Mouse (Mus musculus) layer of hippocampus, postnatal 36 days (tissue): Measurements from ENCODE around the gene Zbtb20. TPM values are rescaled to one million over a fixed set of nuclear protein-coding genes. Genes with fewer than 3 reads are reported as not detected.

ENCODE experiments used
- DNase-seq, 2 experiments: peaks; one replicate each; pipeline ENCODE4 v3.0.0; 2022
- total RNA-seq, 2 experiments: library from RNA; stranded (reverse); gene quantifications; 2 replicates each; pipeline ENCODE4 v1.2.3; 2021

The Zbtb20 gene
- total RNA-seq, 2 experiments from 2014 or later: 304 to 382 TPM

DNA sequence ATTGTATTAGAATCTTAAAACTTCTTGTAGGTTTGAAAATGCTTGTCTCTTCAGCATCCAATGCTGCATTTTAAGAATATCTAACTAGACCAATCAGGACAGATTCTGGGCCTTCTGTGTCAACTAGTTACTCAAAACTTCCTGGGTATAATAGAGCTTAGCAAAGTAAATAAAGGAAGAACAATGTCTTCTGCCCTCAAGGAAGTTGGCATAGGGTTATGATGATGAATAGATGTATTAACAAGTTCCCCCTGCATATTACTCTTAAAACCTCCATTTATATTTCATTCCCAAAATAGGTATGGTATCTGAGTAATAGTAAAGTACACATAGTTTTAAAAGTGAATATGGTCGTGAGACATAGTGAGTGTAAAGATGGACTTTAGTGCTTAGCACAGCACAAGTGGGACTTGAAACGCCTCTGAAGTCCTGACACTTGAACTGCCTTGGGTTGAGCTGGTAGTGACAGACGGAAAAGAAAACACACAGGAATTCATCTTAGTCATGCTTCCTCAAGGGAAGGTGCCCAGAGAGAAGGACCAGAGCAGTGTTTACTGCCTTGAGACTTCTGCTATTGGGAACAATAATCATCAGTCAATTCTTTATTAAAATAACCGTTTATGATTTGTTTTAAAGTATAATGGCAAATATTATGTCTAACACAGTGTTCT is 341.8 kb downstream of the Zbtb20 start:
- DNase-seq: no peak

DNA sequence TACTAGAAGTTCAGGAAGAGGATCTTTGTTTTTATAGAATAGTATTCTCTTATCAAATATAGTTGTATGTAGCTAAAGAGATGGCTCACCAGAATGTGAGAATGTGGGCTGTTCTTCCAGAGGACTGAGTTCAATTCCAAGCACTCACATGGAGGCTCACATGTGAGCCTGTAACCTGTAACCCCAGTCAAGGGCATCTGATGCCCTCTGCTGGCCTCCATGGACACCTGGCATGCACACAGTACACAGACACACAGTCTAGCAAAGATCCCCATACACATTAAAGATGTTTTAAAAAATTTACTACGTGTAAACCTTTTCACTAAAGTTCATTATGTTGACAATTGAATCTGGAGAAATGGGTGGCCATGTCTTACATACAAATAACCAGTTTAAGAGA is 343.7 kb downstream of the Zbtb20 start:
- DNase-seq: no peak

DNA sequence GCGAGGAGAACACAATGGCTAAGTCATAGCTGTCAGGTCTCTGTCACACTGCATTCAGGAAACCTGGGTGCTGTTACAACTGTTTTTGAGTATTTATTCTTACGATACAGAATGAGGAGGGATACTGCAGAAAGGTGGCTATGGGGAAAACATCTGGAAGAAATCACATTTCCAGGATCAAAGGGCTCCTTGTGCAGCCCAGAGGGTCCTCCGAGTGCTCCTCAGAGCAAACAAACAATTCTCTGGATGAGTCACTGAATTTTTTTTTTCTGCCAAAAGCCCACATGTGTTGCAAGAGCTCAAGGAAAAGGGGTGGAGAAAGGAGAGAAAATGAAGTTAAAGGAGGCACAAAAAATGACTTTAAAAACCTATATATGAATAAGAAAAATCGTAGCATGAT is 345.6 kb downstream of the Zbtb20 start:
- no peak for DNase-seq

DNA sequence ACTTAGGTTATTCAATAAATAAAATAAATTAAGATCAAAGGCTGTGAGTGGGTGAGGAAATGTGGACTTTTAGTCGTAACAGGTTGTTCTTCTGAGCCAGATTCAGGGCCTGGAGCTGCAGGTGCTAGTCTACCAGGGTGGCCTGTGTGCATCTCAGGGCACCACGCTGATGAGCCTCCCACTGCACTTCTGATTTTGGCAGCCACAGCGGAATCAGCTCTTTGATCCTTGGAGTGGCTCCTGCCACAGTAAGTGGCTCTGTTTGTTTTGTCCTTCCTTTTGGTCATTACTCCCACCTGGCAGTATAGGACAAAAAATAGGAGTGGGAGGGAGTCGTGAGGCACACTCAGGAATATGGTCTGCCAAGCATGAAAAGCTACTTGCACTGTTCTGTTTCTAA is 354.6 kb downstream of the Zbtb20 start:
- DNase-seq: no peak

DNA sequence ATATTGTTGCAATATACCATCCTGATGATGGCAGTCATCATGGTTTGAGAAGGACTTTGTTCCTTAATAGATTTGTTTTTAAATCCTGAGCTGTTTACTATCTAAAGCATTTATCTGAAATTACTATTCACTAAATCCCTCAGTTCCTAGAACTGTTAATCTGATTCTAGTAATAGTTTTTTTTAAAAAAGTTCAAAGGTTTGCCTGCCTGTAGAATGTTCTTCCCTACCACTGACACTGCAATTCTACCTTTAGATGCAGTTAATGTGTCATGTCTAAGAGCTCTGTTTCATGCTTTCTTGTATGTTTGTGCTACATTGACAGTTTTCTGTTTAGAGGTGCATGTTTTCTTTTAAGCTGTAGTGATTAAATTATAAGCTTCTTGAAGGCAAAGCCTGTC is 358.6 kb downstream of the Zbtb20 start:
- DNase-seq: no peak

DNA sequence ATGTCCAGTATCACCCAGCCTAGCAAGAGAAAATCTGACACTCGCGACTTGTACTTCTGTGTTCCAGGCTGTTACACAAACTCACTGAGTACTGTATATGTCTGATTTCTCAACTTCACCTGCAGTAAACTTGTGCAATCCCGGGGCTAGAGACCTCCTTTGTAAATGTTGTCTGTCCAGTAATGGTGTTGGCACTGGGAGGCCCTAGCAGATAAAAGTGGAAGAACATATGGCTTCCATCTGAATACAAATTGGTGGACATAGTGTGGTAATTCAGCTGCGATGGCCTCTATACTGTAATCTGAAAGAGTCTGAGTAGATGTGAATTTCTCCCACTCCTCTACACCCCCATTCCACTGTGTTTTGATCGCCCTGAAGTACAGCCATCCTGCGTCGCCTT is 359.6 kb downstream of the Zbtb20 start:
- no peak for DNase-seq

DNA sequence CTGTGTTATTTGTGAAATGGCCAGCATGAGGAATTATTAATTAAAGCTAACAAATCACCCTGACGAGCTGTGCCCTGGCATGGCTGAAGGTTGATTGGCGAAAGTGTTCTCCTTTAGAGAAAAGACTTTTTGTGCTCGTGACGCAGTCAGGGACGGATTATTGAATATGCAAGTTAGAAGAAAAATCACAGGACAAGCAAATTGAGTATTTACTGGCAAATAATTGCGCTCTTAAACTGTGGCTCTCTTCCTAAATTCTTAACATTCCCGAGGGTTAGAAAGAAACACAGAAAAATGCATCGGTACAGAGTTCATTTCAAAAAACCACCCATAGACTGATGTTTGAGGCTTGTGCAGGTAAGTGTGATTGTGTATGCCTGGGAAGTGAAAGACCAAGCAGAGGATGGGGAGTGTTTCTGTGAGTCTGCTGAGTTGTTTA is 360.1 kb downstream of the Zbtb20 start:
- no peak for DNase-seq

DNA sequence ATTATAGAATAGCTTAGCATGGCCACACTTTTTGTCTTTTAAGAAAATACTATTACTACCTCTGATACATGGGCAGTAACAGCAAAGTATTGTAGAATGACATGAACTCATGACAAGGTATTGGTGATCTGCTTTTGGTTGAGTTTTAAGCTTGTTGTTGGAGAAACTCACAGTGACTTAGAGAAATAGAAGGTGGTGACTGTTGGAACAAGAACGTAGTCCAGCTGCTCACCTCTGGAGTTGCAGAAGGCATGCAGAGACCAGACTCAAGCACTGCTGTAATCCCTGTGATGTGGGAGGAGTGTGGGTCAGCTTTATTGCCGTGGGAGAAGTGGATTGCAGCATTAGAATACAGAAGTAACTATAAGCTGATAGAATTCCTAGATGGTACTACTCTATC is 361.9 kb downstream of the Zbtb20 start:
- no peak for DNase-seq

DNA sequence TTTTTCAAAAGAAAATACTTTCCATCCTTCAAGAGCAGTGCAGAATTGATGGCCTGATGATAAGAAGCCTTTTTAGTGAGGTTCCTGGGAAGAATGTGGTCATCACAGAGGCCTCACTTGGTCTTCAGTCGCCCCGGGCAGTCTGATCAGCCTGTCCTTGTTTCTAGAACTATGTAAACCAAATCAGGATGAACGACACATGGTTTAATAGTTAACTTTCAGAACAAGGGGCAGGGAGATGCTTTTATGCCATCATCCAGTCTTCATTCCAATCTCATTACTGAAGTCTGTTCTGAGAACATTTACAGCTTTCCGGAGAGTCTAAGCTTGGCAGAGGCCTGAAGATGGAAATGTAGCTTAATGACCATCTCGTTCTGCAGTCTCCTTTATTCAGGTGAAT is 371.3 kb downstream of the Zbtb20 start:
- DNase-seq: no peak

DNA sequence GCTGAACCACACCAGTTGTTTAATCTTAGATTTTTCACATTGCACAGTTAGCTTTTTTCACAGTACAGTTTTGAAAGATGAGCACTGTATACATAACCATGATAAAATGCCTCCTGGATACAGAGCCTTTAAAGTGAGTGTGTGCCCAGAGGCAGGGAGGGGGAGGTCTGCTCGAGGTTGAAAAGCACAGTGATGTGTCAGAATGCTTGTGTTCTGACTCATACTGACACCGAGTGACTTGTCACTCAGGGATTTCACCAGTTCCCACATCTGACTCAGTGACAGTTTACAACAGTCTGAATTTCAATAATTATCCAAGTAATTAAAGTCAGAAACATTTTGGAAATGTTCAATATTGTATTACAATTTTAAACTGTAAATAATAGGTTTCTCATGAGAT is 377.4 kb downstream of the Zbtb20 start:
- no peak for DNase-seq

DNA sequence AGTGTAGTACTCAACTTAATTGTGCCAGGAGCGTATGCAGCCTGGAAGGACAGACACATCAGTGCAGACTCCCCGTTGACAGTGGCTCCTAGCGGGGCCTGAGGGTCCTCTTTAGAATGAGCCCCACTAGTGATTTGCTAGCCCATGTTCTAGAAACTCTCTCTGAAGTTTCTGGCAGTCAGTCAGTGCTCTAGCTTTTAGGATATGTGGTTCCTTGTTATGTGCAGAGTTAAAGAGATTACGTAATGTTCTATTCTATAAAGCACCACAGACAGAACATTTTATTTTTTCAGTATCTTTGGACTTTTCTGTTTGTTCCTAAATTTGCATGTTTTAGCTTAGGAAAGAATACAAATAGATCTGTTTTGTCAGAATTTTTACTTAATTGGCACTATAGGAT is 378.1 kb downstream of the Zbtb20 start:
- peak in 1 of 2 experiments; percentile 16 for DNase-seq

DNA sequence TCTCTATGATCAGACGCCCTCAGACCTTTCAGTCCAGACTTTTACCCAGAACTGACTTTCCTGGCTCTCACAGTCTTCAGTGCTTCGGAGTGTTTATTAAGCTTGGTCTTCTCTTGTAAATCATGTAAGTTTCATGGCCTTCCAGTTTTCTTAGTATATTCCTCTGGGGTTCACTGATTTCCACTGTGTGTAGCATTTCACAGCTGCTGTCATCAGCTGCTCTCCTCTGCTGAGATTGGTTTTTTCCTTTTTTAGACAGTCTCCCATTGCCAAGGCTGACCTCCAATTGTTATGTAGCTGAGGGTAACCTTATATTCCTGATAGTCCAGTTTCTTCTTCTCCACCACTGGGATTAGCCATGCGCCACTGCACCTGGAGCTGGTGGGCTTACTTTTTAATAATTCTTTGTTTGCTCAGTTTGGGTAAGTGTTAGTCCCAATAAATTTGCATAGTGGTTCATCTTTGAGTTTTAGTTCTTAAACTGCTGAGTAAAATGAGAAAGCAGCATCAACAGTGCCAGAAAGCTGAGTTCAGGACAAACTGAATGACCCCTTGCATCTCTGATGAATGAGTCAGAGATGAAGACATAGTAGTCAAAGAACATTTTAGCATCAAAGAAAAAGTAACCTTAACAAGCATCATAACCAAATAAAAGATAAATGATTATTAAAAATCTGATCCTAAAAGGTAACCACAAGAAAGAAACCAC is 380.7 kb downstream of the Zbtb20 start:
- DNase-seq: no peak

DNA sequence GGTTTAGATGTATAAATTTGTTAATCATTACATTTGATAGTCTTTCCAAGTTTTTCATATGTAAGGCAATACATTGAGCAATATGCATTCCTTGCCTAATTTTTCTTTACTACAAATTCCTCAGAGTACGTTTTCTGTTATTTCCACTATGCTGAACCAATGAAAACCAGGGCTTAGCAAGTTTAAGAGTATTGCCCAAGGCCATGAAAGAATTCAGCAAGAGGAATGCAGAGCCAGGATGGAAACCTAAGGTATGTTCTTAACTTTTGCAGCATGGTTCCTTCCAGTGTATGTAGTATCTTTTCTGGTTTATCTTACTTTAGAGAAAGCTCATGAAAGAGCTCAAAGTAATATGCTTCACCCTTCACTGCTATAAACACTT is 381.2 kb downstream of the Zbtb20 start:
- no peak for DNase-seq

DNA sequence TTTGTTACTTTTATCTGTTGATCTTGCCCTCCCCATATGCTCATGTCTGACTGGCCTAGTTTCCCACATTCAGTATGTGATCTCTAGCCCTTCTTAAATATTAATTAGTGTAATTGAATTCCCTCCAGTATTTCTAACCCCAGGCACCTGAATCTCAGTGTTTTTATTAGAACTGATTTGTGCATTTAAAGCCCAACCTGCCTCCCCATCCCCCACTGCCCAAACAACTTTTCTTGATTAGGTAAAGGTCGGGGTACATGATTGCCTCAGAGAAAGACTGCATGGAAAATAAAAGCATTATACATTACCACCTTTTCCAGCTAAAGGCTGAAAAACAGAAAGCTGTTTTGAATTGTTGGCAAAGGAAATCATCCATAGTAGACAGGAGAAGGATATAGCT is 383.8 kb downstream of the Zbtb20 start:
- DNase-seq: no peak

DNA sequence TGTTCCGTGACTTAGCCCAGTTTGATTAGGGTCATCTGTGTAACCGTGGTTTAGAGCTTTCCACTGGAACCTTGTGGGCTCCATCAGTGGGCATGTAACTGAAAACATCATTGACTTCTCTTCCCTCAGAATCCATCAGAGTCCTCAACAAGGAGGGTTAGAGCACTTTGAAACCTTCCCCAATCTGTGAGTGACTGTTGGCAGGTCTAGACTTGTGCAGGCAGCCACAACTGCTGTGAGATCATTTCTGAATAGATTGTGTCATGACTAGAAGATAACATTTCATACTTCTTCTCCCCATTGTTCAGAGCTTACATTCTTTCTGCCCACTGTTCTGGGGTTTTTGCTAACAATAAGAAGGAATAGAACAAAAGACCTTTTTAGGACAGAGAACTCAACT is 385.2 kb downstream of the Zbtb20 start:
- DNase-seq: no peak

DNA sequence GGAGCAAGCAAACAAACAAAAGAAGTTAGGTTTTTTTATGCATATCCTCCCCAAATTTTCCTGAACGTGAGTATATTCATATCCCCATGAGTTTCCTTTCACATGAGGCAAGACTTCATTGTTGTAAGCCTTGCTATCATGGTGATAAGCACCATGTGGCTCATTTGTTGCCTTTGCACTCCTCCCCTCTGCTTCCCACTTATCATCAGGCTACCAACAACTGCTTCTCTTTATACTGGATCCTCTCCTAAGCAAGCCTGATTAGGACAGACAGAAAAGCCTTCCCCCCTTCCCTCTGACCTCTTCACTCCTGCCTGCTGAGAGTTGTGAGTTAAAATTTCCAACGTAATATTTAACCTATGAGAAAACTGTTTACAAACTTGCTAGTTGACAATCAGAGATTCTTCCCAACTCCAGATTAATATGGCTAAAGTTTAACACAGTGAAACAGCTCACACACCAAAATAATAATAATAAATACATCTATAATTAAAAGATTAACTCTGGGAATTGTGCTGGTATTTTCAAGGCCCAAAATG is 398.4 kb downstream of the Zbtb20 start:
- no peak for DNase-seq

DNA sequence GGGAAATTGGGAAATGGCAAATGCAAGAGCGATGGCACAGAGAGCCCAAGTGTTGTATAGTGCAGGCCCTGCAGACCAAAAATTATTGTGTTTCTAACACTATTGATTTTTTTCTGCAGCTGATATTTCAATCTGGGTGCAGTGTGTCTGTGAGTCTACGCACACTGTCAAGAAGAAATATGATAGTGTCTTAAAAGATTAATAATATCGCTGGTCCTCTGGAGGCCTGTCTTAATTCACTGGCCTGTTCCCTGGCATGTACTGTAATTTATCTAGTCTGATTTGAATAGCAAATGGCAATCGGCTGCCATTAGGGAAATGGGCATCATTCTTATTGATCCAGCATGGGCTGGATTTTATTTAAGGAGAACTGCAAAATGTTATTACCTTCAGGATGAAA is 401.1 kb downstream of the Zbtb20 start:
- DNase-seq: no peak

DNA sequence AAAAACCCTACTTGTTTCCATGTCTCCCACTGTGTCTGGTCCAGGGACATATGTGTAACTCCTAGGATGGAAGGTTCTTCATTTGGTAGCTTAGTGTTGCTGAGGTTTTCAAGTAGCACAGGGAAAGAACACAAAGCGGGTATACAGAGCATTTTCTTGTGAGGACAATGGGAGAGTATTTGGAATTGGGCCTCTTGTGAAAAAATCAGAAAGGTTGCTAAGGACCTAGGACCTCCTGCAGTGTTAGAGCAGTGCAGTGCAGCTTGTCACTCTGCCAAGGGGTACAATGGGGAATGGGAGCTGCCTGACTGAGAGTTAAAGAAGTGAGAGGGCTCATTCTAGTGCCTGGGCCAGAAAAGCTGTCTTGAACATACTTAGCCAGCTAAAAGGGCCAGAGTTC is 410.6 kb downstream of the Zbtb20 start:
- no peak for DNase-seq

DNA sequence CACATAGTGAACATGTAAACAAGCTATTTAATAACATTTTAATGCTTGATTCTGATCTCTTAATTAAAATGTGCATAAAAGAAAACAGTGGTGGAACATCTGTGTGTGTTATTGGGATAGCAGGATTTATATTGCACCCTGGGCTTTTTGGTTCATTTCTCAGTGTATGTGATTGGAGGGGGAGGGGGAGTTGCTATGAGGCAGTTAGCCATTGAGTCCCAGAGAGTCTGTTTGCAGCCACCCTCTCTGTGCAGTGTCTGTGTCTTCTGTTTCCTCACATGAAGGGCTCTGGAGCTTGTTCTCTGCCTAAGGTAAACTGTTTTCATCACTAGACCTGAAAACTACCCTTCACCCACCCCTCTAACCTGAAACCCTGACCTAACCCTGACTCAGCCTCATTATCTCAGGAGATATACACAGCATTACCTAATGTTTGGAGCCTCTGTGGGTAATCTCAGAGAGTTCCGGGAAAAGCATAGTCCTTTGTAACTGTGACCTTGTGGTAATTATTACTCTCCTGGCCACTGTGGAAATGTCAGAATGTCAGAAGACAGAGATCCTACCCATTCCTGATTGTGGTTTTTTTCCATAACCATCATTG is 411.2 kb downstream of the Zbtb20 start:
- no peak for DNase-seq

DNA sequence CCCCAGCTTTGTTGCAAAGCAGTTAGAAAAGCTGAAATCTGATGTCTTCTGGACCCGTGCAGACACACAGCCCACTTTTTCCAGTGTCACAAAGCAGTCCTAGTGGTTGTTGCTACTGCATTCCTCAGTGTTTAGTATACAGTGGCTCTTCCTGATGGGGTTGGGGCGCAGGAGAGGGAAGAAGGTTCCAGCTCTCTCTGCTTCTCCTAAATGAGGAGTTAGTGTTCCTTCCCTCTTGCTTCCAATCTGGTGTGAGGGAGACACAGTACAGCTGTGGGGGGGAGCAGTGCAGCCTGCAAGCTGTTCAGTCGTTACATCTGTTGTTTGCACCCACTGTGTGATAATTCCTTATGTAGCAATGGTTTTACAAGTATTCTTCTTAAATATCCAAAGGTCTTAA is 415.7 kb downstream of the Zbtb20 start:
- peak in 1 of 2 experiments; percentile 39 for DNase-seq

DNA sequence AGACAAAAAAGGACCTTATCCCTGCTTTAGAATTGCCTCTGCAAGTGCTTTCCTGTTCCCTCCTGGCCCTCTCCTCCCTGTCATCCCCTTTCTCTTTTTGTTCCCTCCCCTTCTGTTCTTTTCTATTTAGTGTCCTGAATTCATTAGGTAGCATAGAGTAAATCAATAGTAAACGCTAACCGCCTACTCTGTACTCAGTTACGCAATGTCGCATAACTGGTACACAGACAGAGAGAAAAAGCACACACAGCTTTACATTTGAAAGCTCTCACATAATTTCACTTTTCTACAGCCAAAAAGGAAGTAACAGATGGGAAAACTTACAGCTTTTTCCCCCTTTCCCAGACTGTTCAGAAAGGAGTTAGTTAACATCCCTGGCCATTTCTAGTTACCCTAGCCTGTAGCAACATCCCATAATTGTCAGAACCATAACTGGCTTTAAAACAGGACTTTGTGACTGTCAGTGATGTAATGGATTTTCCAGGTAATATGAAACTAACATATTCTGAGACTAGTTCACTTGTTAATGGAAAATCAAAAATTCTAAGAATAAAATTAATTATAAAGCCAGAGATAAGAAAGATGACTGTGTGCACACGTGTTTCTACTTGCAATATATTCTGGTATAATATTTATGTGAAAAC is 422.4 kb downstream of the Zbtb20 start:
- DNase-seq: no peak

DNA sequence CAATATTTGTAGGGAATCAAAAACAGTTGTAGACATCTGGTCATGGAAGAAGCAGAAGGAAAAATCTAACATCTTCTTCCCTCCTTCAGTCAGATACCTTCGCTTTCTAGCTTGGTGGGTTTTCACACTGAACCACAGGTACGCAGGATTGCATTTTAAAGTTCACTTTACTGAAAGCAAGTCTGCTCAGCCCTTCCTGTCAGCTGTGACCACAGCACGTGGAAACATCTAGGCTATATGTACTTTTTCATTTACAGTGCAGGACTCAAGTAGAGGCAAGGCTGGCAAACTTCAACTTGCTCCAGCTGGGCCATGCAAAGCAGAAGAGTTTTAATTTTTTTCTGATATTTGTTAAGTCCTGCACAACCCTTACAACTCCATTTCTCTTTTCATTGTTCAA is 424.7 kb downstream of the Zbtb20 start:
- DNase-seq: no peak

DNA sequence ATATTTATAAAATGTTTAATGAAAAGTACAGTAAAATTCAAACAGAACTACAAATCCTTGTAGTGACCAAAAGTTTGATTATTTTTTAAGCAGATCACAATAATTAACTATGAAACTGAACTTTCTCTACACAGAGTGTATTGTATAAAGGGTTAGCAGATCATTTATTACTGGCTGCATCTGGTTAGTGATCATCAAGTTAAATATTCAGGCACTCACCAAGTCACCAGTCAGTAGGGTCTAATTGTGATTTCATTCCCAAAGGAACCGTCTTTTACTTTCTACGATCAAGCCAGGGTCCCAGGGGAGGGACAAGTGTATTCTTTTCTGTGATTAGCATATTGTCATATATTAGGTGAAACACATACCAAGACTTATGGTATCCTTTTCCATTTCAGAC is 426.5 kb downstream of the Zbtb20 start:
- DNase-seq: no peak
